Mouse (Mus musculus) G1E (cell line): Measurements from ENCODE around the gene St5. TPM values are rescaled to one million over a fixed set of nuclear protein-coding genes. Genes with fewer than 3 reads are reported as not detected.

Experiments used
- ATAC-seq: 2 replicates; pipeline ENCODE4 v1.8.0; 2016; ENCODE audit warnings: mild to moderate bottlenecking; ENCODE audit not compliant: insufficient number of reproducible peaks, poor library complexity, low FRiP score, severe bottlenecking; ENCODE audit errors: extremely low read depth
- DNase-seq: peaks from one replicate; pipeline ENCODE4 v3.0.0; 2012; ENCODE audit warnings: low spot score
- H3K27me3 ChIP-seq: 2 replicates; pipeline ENCODE4 v1.6.1; 2012; ENCODE audit warnings: mild to moderate bottlenecking, low read length, inconsistent platforms; ENCODE audit not compliant: insufficient read depth
- H3K36me3 ChIP-seq: replicated peaks from 2 replicates; pipeline ENCODE3; 2012; ENCODE audit warnings: mild to moderate bottlenecking, inconsistent platforms
- H3K4me1 ChIP-seq: 2 replicates; pipeline ENCODE4 v1.6.1; 2012; ENCODE audit warnings: low read depth, low read length, inconsistent platforms, mixed read lengths; ENCODE audit not compliant: insufficient read depth
- H3K4me3 ChIP-seq: 2 replicates; pipeline ENCODE4 v1.5.1; 2012; ENCODE audit warnings: low read depth, mild to moderate bottlenecking, inconsistent platforms, low read length, moderate library complexity, mixed read lengths
- H3K9me3 ChIP-seq: replicated peaks from 2 replicates; pipeline ENCODE4 v1.6.1; 2012; ENCODE audit warnings: inconsistent platforms
- CTCF ChIP-seq: IDR thresholded peaks from 2 replicates; pipeline ENCODE4 v1.5.1; 2012; ENCODE audit warnings: low read depth, low read length, inconsistent platforms, mixed read lengths
- GATA1 ChIP-seq: IDR thresholded peaks from 2 replicates; pipeline ENCODE4 v1.6.1; 2012; ENCODE audit warnings: borderline replicate concordance, low read length, inconsistent platforms, mixed read lengths
- GATA2 ChIP-seq: IDR thresholded peaks from 2 replicates; pipeline ENCODE4 v1.6.1; 2012; ENCODE audit warnings: low read depth, low read length, inconsistent platforms, borderline replicate concordance
- POLR2AphosphoS5 ChIP-seq: IDR thresholded peaks from 2 replicates; pipeline ENCODE4 v1.6.1; 2012; ENCODE audit warnings: low read depth, low read length, inconsistent platforms; ENCODE audit not compliant: insufficient replicate concordance
- TAL1 ChIP-seq: conservative IDR thresholded peaks from 2 replicates; pipeline ENCODE4 v1.6.1; 2012; ENCODE audit warnings: low read depth, low read length, inconsistent platforms, mixed read lengths
- polyA plus RNA-seq: library from polyadenylated mRNA; stranded (reverse); fragments of >175 nt; gene quantifications from 2 replicates; pipeline ENCODE4 v1.2.3, GENCODE M21; 2012
- total RNA-seq, 2 experiments: library from RNA; stranded (forward) in 1 of 2; stranded (reverse) in 1 of 2; fragments of 200-1000 nt in 1 of 2; fragments of >200 nt in 1 of 2; fragmentation: Nextera tagmentation in 1 of 2; gene quantifications; 2 replicates each; pipeline ENCODE4 v1.2.3; 2014 to 2017

St5 gene
- total RNA-seq (2014; fragmentation: Nextera tagmentation), result 0.92 and 39.5 TPM in 2 replicates
- total RNA-seq (2017), result 0.23 and 0.49 TPM in 2 replicates
- 0.07 TPM in 2 replicates for polyA plus RNA-seq

GRCm38 (mm10) chr7:109703190-109704015 is at the start of gene St5, which contains the start of gene Akip1:
St5 (minus strand) TSS chr7:109703605.
Akip1 (plus strand) TSS chr7:109703690.
- Histone ChIP-seq H3K4me1 (peaks cover 28% of the 10 kb centered on the region), H3K4me3 (peak within 1 kb of the TSS; percentile 77), H3K36me3 (peaks cover 22% of the 10 kb centered on the region), H3K27me3 (peaks cover 13% of the 10 kb centered on the region; the same call in 1 of the 2 replicates), H3K9me3 (peaks cover 7% of the 10 kb centered on the region)
- DNase-seq, result peak; percentile 84
- peak; percentile 60; the same call in 1 of the 2 replicates for ATAC-seq
- no peak for TF ChIP-seq CTCF
- TF ChIP-seq GATA1, result no peak
- no peak for TF ChIP-seq POLR2AphosphoS5
- TF ChIP-seq TAL1, result no peak
- no peak for TF ChIP-seq GATA2

- peaks cover 74% of the 10 kb centered on the region for H3K4me1 ChIP-seq
Measured at GRCm38 (mm10) chr7:109752008-109752925, 48.9 kb upstream of the St5 start, which contains the start of gene Tmem9b. Tmem9b (minus strand) TSS chr7:109752875.

GRCm38 (mm10) chr7:109751427-109752007 is 48.1 kb upstream of the St5 start:
- TF ChIP-seq TAL1, result no peak
- TF ChIP-seq CTCF, result no peak
- no peak for TF ChIP-seq GATA1
- no peak for TF ChIP-seq POLR2AphosphoS5
- no peak for TF ChIP-seq GATA2
- peak overlapping the region; percentile 93 for H3K4me3 ChIP-seq
- no peaks in the 10 kb centered on the region for H3K9me3 ChIP-seq
- DNase-seq (no peak), ATAC-seq (peak; percentile 11; the same call in 1 of the 2 replicates)
- H3K36me3 ChIP-seq, result peaks cover 41% of the 10 kb centered on the region
- H3K27me3 ChIP-seq, result no peaks in the 10 kb centered on the region
- H3K4me1 ChIP-seq, result peaks cover 66% of the 10 kb centered on the region

More at GRCm38 (mm10) chr7:109752008-109752925, 48.9 kb upstream of the St5 start, which contains the start of gene Tmem9b:
- peak; percentile 91 for DNase-seq
- H3K9me3 ChIP-seq, result no peaks in the 10 kb centered on the region
- ATAC-seq, result peak; percentile 55
- TF ChIP-seq GATA2 (no peak), POLR2AphosphoS5 (no peak), CTCF (no peak), GATA1 (no peak), TAL1 (no peak)
- H3K4me3 ChIP-seq, result peak within 1 kb of the TSS; percentile 93
- no peaks in the 10 kb centered on the region for H3K27me3 ChIP-seq
- H3K36me3 ChIP-seq, result peaks cover 34% of the 10 kb centered on the region

- Histone ChIP-seq H3K4me1 (peaks cover 33% of the 10 kb centered on the region), H3K4me3 (no peak overlapping the region), H3K36me3 (peaks cover 67% of the 10 kb centered on the region), H3K27me3 (no peaks in the 10 kb centered on the region), H3K9me3 (no peaks in the 10 kb centered on the region)
- DNase-seq (no peak), ATAC-seq (no peak)
- TF ChIP-seq GATA2, result no peak
Measured at GRCm38 (mm10) chr7:109747747-109748146, 44.3 kb upstream of the St5 start.

- peaks cover 92% of the 10 kb centered on the region for H3K36me3 ChIP-seq
- DNase-seq (no peak), ATAC-seq (no peak)
- H3K4me1 ChIP-seq, result no peaks in the 10 kb centered on the region
- H3K9me3 ChIP-seq, result no peaks in the 10 kb centered on the region
- H3K27me3 ChIP-seq, result no peaks in the 10 kb centered on the region
- no peak overlapping the region for H3K4me3 ChIP-seq
- TF ChIP-seq CTCF (no peak), GATA2 (no peak), TAL1 (no peak), GATA1 (no peak), POLR2AphosphoS5 (no peak)
Measured at GRCm38 (mm10) chr7:109741703-109742102, 38.3 kb upstream of the St5 start.
